Comparison of ENCODE assay signal across 7 mouse cellular contexts in genomic region chr7:44604139-44604606, GRCm38 (mm10). TPM values are rescaled to one million over a fixed set of nuclear protein-coding genes. Genes with fewer than 3 reads are reported as not detected.
A peak's percentile ranks its signal among the peaks of the same experiment; 100 is the strongest.
DNase-seq lines count a peak whose midpoint lies in the region; ATAC-seq and TF ChIP-seq lines count a peak whose summit lies in the region.

No protein-coding gene starts in this region.

- no peak overlapping the region for H3K9ac ChIP-seq in lung, embryonic 15.5 days
- peak overlapping the region; percentile 23; the same call in 1 of the 2 replicates for H3K9ac ChIP-seq in hindbrain, embryonic 12.5 days
- H3K9ac ChIP-seq in liver, embryonic 14.5 days (replicated peaks): no peak overlapping the region
- H3K9ac ChIP-seq in stomach, embryonic 15.5 days: no peak overlapping the region

- WGBS in lung, embryonic 15.5 days: under 1% methylated on average over 23 of the region's 25 CpGs
- 2% methylated on average over 16 of the region's 25 CpGs for whole genome bisulfite sequencing in hindbrain, embryonic 12.5 days
- WGBS in liver, embryonic 14.5 days (ENCODE audit: insufficient replicate concordance): 4% methylated on average over 23 of the region's 25 CpGs
- 3% methylated on average over 20 of the region's 25 CpGs for WGBS in stomach, embryonic 15.5 days

- peaks cover 25% of the 10 kb centered on the region for H3K4me1 ChIP-seq in lung, embryonic 15.5 days
- peaks cover 34% of the 10 kb centered on the region for H3K4me1 ChIP-seq in hindbrain, embryonic 12.5 days
- no peaks in the 10 kb centered on the region for H3K4me1 ChIP-seq in liver, embryonic 14.5 days (replicated peaks; ENCODE audit: control insufficient read depth in 2 of 2, insufficient read depth in 2 of 2, low read length in 1 of 2)
- peaks cover 5% of the 10 kb centered on the region; the same call in 1 of the 2 replicates for H3K4me1 ChIP-seq in stomach, embryonic 15.5 days

- H3K27me3 ChIP-seq in lung, embryonic 15.5 days: peaks cover 63% of the 10 kb centered on the region
- H3K27me3 ChIP-seq in hindbrain, embryonic 12.5 days: peaks cover 70% of the 10 kb centered on the region
- H3K27me3 ChIP-seq in liver, embryonic 14.5 days (ENCODE audit: control insufficient read depth, insufficient read depth, low read length): peaks cover 44% of the 10 kb centered on the region
- H3K27me3 ChIP-seq in stomach, embryonic 15.5 days (replicated peaks): peaks cover 56% of the 10 kb centered on the region

- peak; percentile 59; the same call in 1 of the 2 replicates for ATAC-seq in lung, embryonic 15.5 days (ENCODE audit: borderline replicate concordance, extremely low read depth, low FRiP score, low TSS enrichment)
- peak; percentile 57 for ATAC-seq in hindbrain, embryonic 12.5 days (ENCODE audit: low FRiP score)
- ATAC-seq in liver, embryonic 14.5 days (ENCODE audit: insufficient read depth): no peak
- no peak; the same call in 1 of the 2 replicates for ATAC-seq in stomach, embryonic 15.5 days (ENCODE audit: insufficient read depth, low FRiP score, low read depth)

- peak overlapping the region; percentile 25 for H3K4me3 ChIP-seq in lung, embryonic 15.5 days
- peak overlapping the region; percentile 28 for H3K4me3 ChIP-seq in hindbrain, embryonic 12.5 days
- peak overlapping the region in 1 of 2 experiments; percentile 18; a peak in 2 of 4 replicates for H3K4me3 ChIP-seq in liver, embryonic 14.5 days (ENCODE audit: insufficient read depth in 1 of 2, low read depth in 2 of 2, low read length in 2 of 2)
- peak overlapping the region; percentile 36 for H3K4me3 ChIP-seq in stomach, embryonic 15.5 days (replicated peaks)

- TF ChIP-seq CTCF in liver, embryonic 14.5 days (IDR thresholded peaks at IDR 0.05; ENCODE audit: low read depth): 0 out of 2 replicates have a peak, but pooled peaks have one; percentile 11

- no peaks in the 10 kb centered on the region for H3K36me3 ChIP-seq in lung, embryonic 15.5 days
- H3K36me3 ChIP-seq in hindbrain, embryonic 12.5 days: no peaks in the 10 kb centered on the region
- no peaks in the 10 kb centered on the region for H3K36me3 ChIP-seq in liver, embryonic 14.5 days (replicated peaks; ENCODE audit: control insufficient read depth, insufficient read depth, low read depth)
- no peaks in the 10 kb centered on the region for H3K36me3 ChIP-seq in stomach, embryonic 15.5 days

- intact Hi-C loops in gastrocnemius, postnatal 36 days (cut with DNase I): no loop called here

- no peaks in the 10 kb centered on the region for H3K9me3 ChIP-seq in lung, embryonic 15.5 days
- 0 out of 2 replicates have a peak, but pooled peaks cover 3% of the 10 kb centered on the region for H3K9me3 ChIP-seq in hindbrain, embryonic 12.5 days (replicated peaks)
- no peaks in the 10 kb centered on the region for H3K9me3 ChIP-seq in liver, embryonic 14.5 days (ENCODE audit: control insufficient read depth, low read length)
- no peaks in the 10 kb centered on the region for H3K9me3 ChIP-seq in stomach, embryonic 15.5 days

- no peak for TF ChIP-seq EP300 in liver, embryonic 14.5 days (IDR thresholded peaks at IDR 0.05; ENCODE audit: low read depth)

- H3K27ac ChIP-seq in lung, embryonic 15.5 days: no peak overlapping the region
- no peak overlapping the region for H3K27ac ChIP-seq in hindbrain, embryonic 12.5 days
- H3K27ac ChIP-seq in liver, embryonic 14.5 days: no peak overlapping the region
- no peak overlapping the region for H3K27ac ChIP-seq in stomach, embryonic 15.5 days

- DNase-seq in lung, postnatal 36 days: no peak
- peak; percentile 78 to 80 for DNase-seq in cerebellum, postnatal 14 days
- DNase-seq in liver, embryonic 14.5 days (ENCODE audit: low read depth in 3 of 3, low spot score in 3 of 3): no peak
- no peak for DNase-seq in gastrocnemius, postnatal 36 days

- H3K4me2 ChIP-seq in lung, embryonic 15.5 days: peak overlapping the region; percentile 54
- peak overlapping the region; percentile 50 for H3K4me2 ChIP-seq in hindbrain, embryonic 12.5 days (replicated peaks)
- peak overlapping the region; percentile 38 for H3K4me2 ChIP-seq in liver, embryonic 14.5 days (ENCODE audit: low read depth)
- H3K4me2 ChIP-seq in stomach, embryonic 15.5 days: peak overlapping the region; percentile 60

RNA-seq across cellular contexts. Expression of gene Kcnc3, which starts 13.7 kb away (rescaled TPM):
- 1.5 and 2.1 TPM in 2 replicates for polyA plus RNA-seq in lung, embryonic 15.5 days (2015; fragmentation: Nextera tagmentation; extraction: Ambion mirVana)
- polyA plus RNA-seq in hindbrain, embryonic 12.5 days (2016; fragmentation: Nextera tagmentation; extraction: Ambion mirVana): 3.4 and 3.8 TPM in 2 replicates
- 0.16 and 0.24 TPM in 2 replicates for polyA plus RNA-seq in liver, embryonic 14.5 days (2012; rRNA removed)
- not detected in 2 replicates for polyA plus RNA-seq in liver, embryonic 14.5 days (2014; fragmentation: Nextera tagmentation; extraction: Ambion mirVana)
- 0.30 and 0.39 TPM in 2 replicates for polyA plus RNA-seq in stomach, embryonic 15.5 days (2015; fragmentation: Nextera tagmentation; extraction: Ambion mirVana)
- 1 to 10 TPM; 5.3 to 5.7 TPM for total RNA-seq in gastrocnemius, postnatal 36 days (2021)

RNA-seq across cellular contexts. Expression of gene Napsa, which starts 32.0 kb away (rescaled TPM):
- 30.9 and 42.2 TPM in 2 replicates for polyA plus RNA-seq in lung, embryonic 15.5 days (2015; fragmentation: Nextera tagmentation; extraction: Ambion mirVana)
- 0.87 and 1.2 TPM in 2 replicates for polyA plus RNA-seq in hindbrain, embryonic 12.5 days (2016; fragmentation: Nextera tagmentation; extraction: Ambion mirVana)
- polyA plus RNA-seq in liver, embryonic 14.5 days (2012; rRNA removed): 4.3 and 5.8 TPM in 2 replicates
- polyA plus RNA-seq in liver, embryonic 14.5 days (2014; fragmentation: Nextera tagmentation; extraction: Ambion mirVana): 6.7 and 8.6 TPM in 2 replicates
- polyA plus RNA-seq in stomach, embryonic 15.5 days (2015; fragmentation: Nextera tagmentation; extraction: Ambion mirVana): 4.9 and 5.0 TPM in 2 replicates
- under 1 TPM; 0.30 to 0.54 TPM for total RNA-seq in gastrocnemius, postnatal 36 days (2021)

RNA-seq across cellular contexts. Expression of gene Nr1h2, which starts 50.4 kb away (rescaled TPM):
- polyA plus RNA-seq in lung, embryonic 15.5 days (2015; fragmentation: Nextera tagmentation; extraction: Ambion mirVana): 68.4 and 75.3 TPM in 2 replicates
- polyA plus RNA-seq in hindbrain, embryonic 12.5 days (2016; fragmentation: Nextera tagmentation; extraction: Ambion mirVana): 71.5 and 75.8 TPM in 2 replicates
- 30.8 and 35.7 TPM in 2 replicates for polyA plus RNA-seq in liver, embryonic 14.5 days (2012; rRNA removed)
- polyA plus RNA-seq in liver, embryonic 14.5 days (2014; fragmentation: Nextera tagmentation; extraction: Ambion mirVana): 38.1 and 41.4 TPM in 2 replicates
- polyA plus RNA-seq in stomach, embryonic 15.5 days (2015; fragmentation: Nextera tagmentation; extraction: Ambion mirVana): 62.9 and 65.0 TPM in 2 replicates
- total RNA-seq in gastrocnemius, postnatal 36 days (2021): 10 to 100 TPM; 28.9 to 31.1 TPM

RNA-seq across cellular contexts. Expression of gene Pold1, which starts 55.5 kb away (rescaled TPM):
- polyA plus RNA-seq in lung, embryonic 15.5 days (2015; fragmentation: Nextera tagmentation; extraction: Ambion mirVana): 108 and 112 TPM in 2 replicates
- polyA plus RNA-seq in hindbrain, embryonic 12.5 days (2016; fragmentation: Nextera tagmentation; extraction: Ambion mirVana): 72.1 and 73.5 TPM in 2 replicates
- polyA plus RNA-seq in liver, embryonic 14.5 days (2012; rRNA removed): 42.1 and 46.7 TPM in 2 replicates
- 37.5 and 40.2 TPM in 2 replicates for polyA plus RNA-seq in liver, embryonic 14.5 days (2014; fragmentation: Nextera tagmentation; extraction: Ambion mirVana)
- polyA plus RNA-seq in stomach, embryonic 15.5 days (2015; fragmentation: Nextera tagmentation; extraction: Ambion mirVana): 69.8 and 75.6 TPM in 2 replicates
- total RNA-seq in gastrocnemius, postnatal 36 days (2021): 1 to 10 TPM; 5.6 to 6.7 TPM

Comparison
In these comparisons a context has a peak if more than half of its experiments do, and no peak if none do; other contexts are left out.
1. ATAC-seq: peak in lung, embryonic 15.5 days (single experiment) and hindbrain, embryonic 12.5 days (single experiment); none in liver, embryonic 14.5 days (single experiment) and stomach, embryonic 15.5 days (single experiment).
2. DNase-seq: peak in cerebellum, postnatal 14 days (2 of 2); none in lung, postnatal 36 days (single experiment), liver, embryonic 14.5 days (0 of 3) and gastrocnemius, postnatal 36 days (0 of 2).
3. Peak in every context shown above with its lines, with median percentiles within 50 percentile points of each other: H3K4me2 ChIP-seq.